Mouse (Mus musculus): ENCODE measurements at regions not wholly inside any gene's neighbourhood (a gene's known extent, or its start where the extent isn't known, plus 50 kb on each side); places are given as distances from the start of the nearest gene placed in this dataset.

DNA sequence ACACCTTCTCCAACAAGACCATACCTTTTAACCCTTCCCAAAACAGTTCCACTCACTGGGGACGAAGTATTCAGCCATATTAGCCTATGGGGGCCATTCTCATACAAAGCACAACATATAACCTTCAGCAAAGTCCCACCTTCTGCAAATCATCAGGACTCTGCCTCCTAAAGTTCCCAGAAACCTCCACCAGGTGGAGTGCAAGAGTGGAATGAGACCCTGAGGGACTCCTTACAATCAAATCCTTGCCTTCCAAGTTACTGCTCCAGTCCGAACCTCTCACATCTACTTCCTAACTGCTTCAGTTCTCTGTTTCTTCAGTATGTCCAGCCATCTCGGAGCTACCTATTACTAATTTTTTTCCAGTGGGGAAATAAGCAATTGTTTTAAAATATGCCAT, 235.2 kb upstream of the 4930583I09Rik start:
- TF ChIP-seq CTCF (IDR thresholded peaks at IDR 0.05; ENCODE audit: low read depth, low read length) (no peak), POLR2A (IDR thresholded peaks at IDR 0.05; ENCODE audit: borderline replicate concordance, low read depth, low read length) (no peak)

Data from bone marrow macrophage, adult 2 months (primary cell).